Comparison of ENCODE assay signal across 8 mouse cellular contexts in the genomic region with DNA sequence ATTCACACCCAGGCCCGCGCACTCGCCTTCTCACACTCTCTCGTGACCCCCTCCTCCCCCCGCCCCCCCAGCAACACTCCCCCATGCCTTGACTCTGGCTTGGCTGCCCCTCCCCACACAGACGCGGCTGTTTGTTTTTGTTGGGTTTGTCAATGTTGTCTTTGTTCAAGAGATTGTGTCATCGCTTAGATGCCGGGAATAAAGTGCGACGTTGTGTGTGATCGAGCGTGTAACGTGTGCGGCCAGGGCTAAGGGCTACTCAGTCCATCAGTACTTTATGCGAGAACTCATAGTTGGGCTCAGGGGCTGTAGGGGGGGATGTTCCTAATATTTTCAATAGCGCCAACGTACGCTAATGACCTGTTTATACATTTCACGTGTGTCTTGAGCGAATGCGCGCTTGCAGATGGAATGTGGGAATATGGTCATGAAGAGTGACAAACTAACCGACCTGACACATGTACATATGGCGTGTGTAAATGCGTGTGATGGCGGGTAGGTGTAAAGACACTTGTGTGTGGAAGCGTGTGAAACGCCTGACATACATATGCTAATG. TPM values are rescaled to one million over a fixed set of nuclear protein-coding genes. Genes with fewer than 3 reads are reported as not detected.
A peak's percentile ranks its signal among the peaks of the same experiment; 100 is the strongest.
DNase-seq lines count a peak whose midpoint lies in the region; ATAC-seq and TF ChIP-seq lines count a peak whose summit lies in the region.

No protein-coding gene starts in this region.

- peak; percentile 39 for DNase-seq in gastrocnemius, adult 2 months
- no peak for DNase-seq in gastrocnemius, adult 8-10 months (ENCODE audit: low spot score in 2 of 2)
- peak; percentile 60 for DNase-seq in MN1 (ENCODE audit: low spot score)
- DNase-seq in forebrain, postnatal 0 days, result peak; percentile 49
- peak; percentile 48 for DNase-seq in kidney, postnatal 14 days
- peak; percentile 34 for DNase-seq in midbrain, embryonic 10.5 days (ENCODE audit: low spot score)
- no peak for DNase-seq in ovary, postnatal 14 days (ENCODE audit: low spot score)
- no peak for DNase-seq in thymus, postnatal 36 days

- peak overlapping the region; percentile 96 for H3K27ac ChIP-seq in gastrocnemius, adult 2 months
- peak overlapping the region; percentile 57; the same call in 1 of the 2 replicates for H3K27ac ChIP-seq in forebrain, postnatal 0 days (ENCODE audit: low read depth, low read length)
- H3K27ac ChIP-seq in midbrain, embryonic 10.5 days (replicated peaks), result peak overlapping the region; percentile 74

- WGBS in forebrain, postnatal 0 days, result 1% methylated on average over 28 of the region's 29 CpGs
- WGBS in midbrain, embryonic 10.5 days, result under 1% methylated on average over 29 of the region's 29 CpGs

- ATAC-seq in forebrain, postnatal 0 days, result peak; percentile 50

- intact Hi-C loops in gastrocnemius, adult 2 months (cut with DNase I), result loop anchor here (2.0 kb wide), 1 partner anchor 13 kb away; no protein-coding TSS in a partner anchor

- H3K27me3 ChIP-seq in forebrain, postnatal 0 days (ENCODE audit: insufficient read depth, low read length), result no peaks in the 10 kb centered on the region
- peaks cover 76% of the 10 kb centered on the region for H3K27me3 ChIP-seq in midbrain, embryonic 10.5 days (ENCODE audit: low read depth, poor library complexity, severe bottlenecking)

- no peak for TF ChIP-seq CTCF in gastrocnemius, adult 2 months (IDR thresholded peaks at IDR 0.05)
- TF ChIP-seq CTCF in forebrain, postnatal 0 days (IDR thresholded peaks at IDR 0.05; ENCODE audit: low read depth), result no peak; the same call in 1 of the 2 replicates

- peak overlapping the region; percentile 91 for H3K4me2 ChIP-seq in forebrain, postnatal 0 days (ENCODE audit: low read depth)

- peak overlapping the region; percentile 59 for H3K9ac ChIP-seq in forebrain, postnatal 0 days

- 0 out of 2 replicates have a peak, but pooled peaks cover 9% of the 10 kb centered on the region for H3K4me1 ChIP-seq in forebrain, postnatal 0 days (ENCODE audit: insufficient read depth)
- H3K4me1 ChIP-seq in midbrain, embryonic 10.5 days, result peaks cover 46% of the 10 kb centered on the region

- H3K4me3 ChIP-seq in gastrocnemius, adult 2 months, result peak overlapping the region; percentile 85
- peak overlapping the region; percentile 49 for H3K4me3 ChIP-seq in forebrain, postnatal 0 days (ENCODE audit: low read depth, low read length)
- H3K4me3 ChIP-seq in midbrain, embryonic 10.5 days, result peak overlapping the region; percentile 61

- H3K9me3 ChIP-seq in forebrain, postnatal 0 days (ENCODE audit: low read length), result no peaks in the 10 kb centered on the region
- no peaks in the 10 kb centered on the region for H3K9me3 ChIP-seq in midbrain, embryonic 10.5 days (replicated peaks)

- H3K36me3 ChIP-seq in forebrain, postnatal 0 days (ENCODE audit: insufficient read depth), result no peaks in the 10 kb centered on the region
- H3K36me3 ChIP-seq in midbrain, embryonic 10.5 days, result no peaks in the 10 kb centered on the region

RNA-seq across cellular contexts. Expression of gene Efna1, which starts 0.8 kb away (rescaled TPM):
- 10 to 100 TPM in 1 of 2 experiments, 1 to 10 TPM in 1; 7.9 to 13.1 TPM for total RNA-seq in gastrocnemius, adult 2 months (2021)
- total RNA-seq in gastrocnemius, adult 8-10 months (2022), result 10 to 100 TPM in 1 of 4 experiments, 1 to 10 TPM in 3; 8.7 to 10.8 (median 8.8) TPM
- 5.5 and 8.4 TPM in 2 replicates for total RNA-seq in forebrain, postnatal 0 days (2014; rRNA removed)
- polyA plus RNA-seq in forebrain, postnatal 0 days (2015; fragmentation: Nextera tagmentation; extraction: Ambion mirVana), result 10.8 and 11.1 TPM in 2 replicates
- polyA plus RNA-seq in midbrain, embryonic 10.5 days (2016; fragmentation: Nextera tagmentation; extraction: Ambion mirVana), result 11.8 TPM in 2 replicates

RNA-seq across cellular contexts. Expression of gene Slc50a1, which starts 9.8 kb away (rescaled TPM):
- 1 to 10 TPM; 8.9 to 9.7 TPM for total RNA-seq in gastrocnemius, adult 2 months (2021)
- 1 to 10 TPM; 6.3 to 9.0 (median 7.7) TPM for total RNA-seq in gastrocnemius, adult 8-10 months (2022)
- 22.1 and 26.7 TPM in 2 replicates for total RNA-seq in forebrain, postnatal 0 days (2014; rRNA removed)
- 34.8 and 36.8 TPM in 2 replicates for polyA plus RNA-seq in forebrain, postnatal 0 days (2015; fragmentation: Nextera tagmentation; extraction: Ambion mirVana)
- polyA plus RNA-seq in midbrain, embryonic 10.5 days (2016; fragmentation: Nextera tagmentation; extraction: Ambion mirVana), result 29.8 and 34.3 TPM in 2 replicates

RNA-seq across cellular contexts. Expression of gene Dpm3, which starts 21.0 kb away (rescaled TPM):
- total RNA-seq in gastrocnemius, adult 2 months (2021), result 10 to 100 TPM; 16.4 to 26.9 TPM
- total RNA-seq in gastrocnemius, adult 8-10 months (2022), result 10 to 100 TPM; 15.9 to 28.8 (median 19.6) TPM
- 66.7 and 160 TPM in 2 replicates for total RNA-seq in forebrain, postnatal 0 days (2014; rRNA removed)
- polyA plus RNA-seq in forebrain, postnatal 0 days (2015; fragmentation: Nextera tagmentation; extraction: Ambion mirVana), result 74.9 and 96.8 TPM in 2 replicates
- polyA plus RNA-seq in midbrain, embryonic 10.5 days (2016; fragmentation: Nextera tagmentation; extraction: Ambion mirVana), result 94.9 and 101 TPM in 2 replicates

RNA-seq across cellular contexts. Expression of gene Trim46, which starts 34.0 kb away (rescaled TPM):
- total RNA-seq in gastrocnemius, adult 2 months (2021), result under 1 TPM; 0.18 to 0.50 TPM
- under 1 TPM; 0.10 to 0.45 (median 0.11) TPM for total RNA-seq in gastrocnemius, adult 8-10 months (2022)
- total RNA-seq in forebrain, postnatal 0 days (2014; rRNA removed), result 83.0 and 98.3 TPM in 2 replicates
- 56.0 and 63.5 TPM in 2 replicates for polyA plus RNA-seq in forebrain, postnatal 0 days (2015; fragmentation: Nextera tagmentation; extraction: Ambion mirVana)
- 5.7 and 11.5 TPM in 2 replicates for polyA plus RNA-seq in midbrain, embryonic 10.5 days (2016; fragmentation: Nextera tagmentation; extraction: Ambion mirVana)

RNA-seq across cellular contexts. Expression of gene Krtcap2, which starts 34.4 kb away (rescaled TPM):
- total RNA-seq in gastrocnemius, adult 2 months (2021), result 10 to 100 TPM; 62.9 to 79.7 TPM
- 10 to 100 TPM; 64.7 to 88.3 (median 74.6) TPM for total RNA-seq in gastrocnemius, adult 8-10 months (2022)
- 67.0 and 68.1 TPM in 2 replicates for total RNA-seq in forebrain, postnatal 0 days (2014; rRNA removed)
- polyA plus RNA-seq in forebrain, postnatal 0 days (2015; fragmentation: Nextera tagmentation; extraction: Ambion mirVana), result 221 and 244 TPM in 2 replicates
- polyA plus RNA-seq in midbrain, embryonic 10.5 days (2016; fragmentation: Nextera tagmentation; extraction: Ambion mirVana), result 268 and 282 TPM in 2 replicates

Comparison
In these comparisons a context has a peak if more than half of its experiments do, and no peak if none do; other contexts are left out.
1. DNase-seq: peak in gastrocnemius, adult 2 months (single experiment), MN1 (single experiment), forebrain, postnatal 0 days (single experiment), kidney, postnatal 14 days (single experiment) and midbrain, embryonic 10.5 days (single experiment); none in gastrocnemius, adult 8-10 months (0 of 2), ovary, postnatal 14 days (single experiment) and thymus, postnatal 36 days (0 of 2).
2. Peak in every context shown above with its lines, with median percentiles within 50 percentile points of each other: H3K27ac ChIP-seq and H3K4me3 ChIP-seq.